9 mouse cellular contexts compared by ENCODE assay signal in genomic region chr2:10153201-10154075, GRCm38 (mm10). TPM values are rescaled to one million over a fixed set of nuclear protein-coding genes. Genes with fewer than 3 reads are reported as not detected.
DNase-seq lines count a peak whose midpoint lies in the region; ATAC-seq and TF ChIP-seq lines count a peak whose summit lies in the region.
"Had no signal": no experiment of that assay in that cellular context is flagged by ENCODE, and none has a peak within 500 bp of the region (broad histone marks: within the 10 kb centered on the region; RNA-seq: fewer than 3 reads in every experiment).

Itih5 (plus strand) TSS chr2:10153571.

- no peaks in the 10 kb centered on the region for H3K36me3 ChIP-seq in erythroblast, embryonic 14.5 days (ENCODE audit: control insufficient read depth)
- no peaks in the 10 kb centered on the region for H3K36me3 ChIP-seq in intestine, embryonic 16.5 days (ENCODE audit: control insufficient read depth, insufficient read depth, low read length)
- no peaks in the 10 kb centered on the region for H3K36me3 ChIP-seq in limb, embryonic 15.5 days
- H3K36me3 ChIP-seq in midbrain, embryonic 15.5 days (replicated peaks), result no peaks in the 10 kb centered on the region
- no peaks in the 10 kb centered on the region for H3K36me3 ChIP-seq in testis, adult 2 months (ENCODE audit: control insufficient read depth, insufficient read depth, low read length)

- H3K4me3 ChIP-seq in erythroblast, embryonic 14.5 days (replicated peaks), result peak within 1 kb of the TSS; percentile 53
- H3K4me3 ChIP-seq in intestine, embryonic 16.5 days (ENCODE audit: low read length), result peak within 1 kb of the TSS; percentile 60
- H3K4me3 ChIP-seq in limb, embryonic 15.5 days, result peak within 1 kb of the TSS; percentile 46
- peak within 1 kb of the TSS; percentile 35 for H3K4me3 ChIP-seq in midbrain, embryonic 15.5 days
- H3K4me3 ChIP-seq in testis, adult 2 months (ENCODE audit: control insufficient read depth, low read depth, low read length), result peak within 1 kb of the TSS; percentile 84

- 8% methylated on average over 27 of the region's 27 CpGs for WGBS in intestine, embryonic 16.5 days
- whole genome bisulfite sequencing in limb, embryonic 15.5 days, result 7% methylated on average over 27 of the region's 27 CpGs
- WGBS in midbrain, embryonic 15.5 days, result 7% methylated on average over 27 of the region's 27 CpGs

- no peaks in the 10 kb centered on the region for H3K9me3 ChIP-seq in erythroblast, embryonic 14.5 days (ENCODE audit: control insufficient read depth, low read length)
- H3K9me3 ChIP-seq in intestine, embryonic 16.5 days (ENCODE audit: control insufficient read depth, low read length), result no peaks in the 10 kb centered on the region
- H3K9me3 ChIP-seq in limb, embryonic 15.5 days, result no peaks in the 10 kb centered on the region
- no peaks in the 10 kb centered on the region for H3K9me3 ChIP-seq in midbrain, embryonic 15.5 days

- ATAC-seq in erythroblast, adult 5-6 weeks (replicated peaks; ENCODE audit: low FRiP score, poor library complexity, severe bottlenecking), result no peak; the same call in 1 of the 2 replicates
- peak; percentile 93 for ATAC-seq in intestine, embryonic 16.5 days
- ATAC-seq in limb, embryonic 15.5 days (ENCODE audit: insufficient number of reproducible peaks, low FRiP score, low TSS enrichment, low read depth), result peak; percentile 30; the same call in 1 of the 2 replicates
- ATAC-seq in midbrain, embryonic 15.5 days (replicated peaks), result peak; percentile 60; the same call in 1 of the 2 replicates

- H3K4me2 ChIP-seq in intestine, embryonic 16.5 days (ENCODE audit: low read depth, low read length), result peak within 1 kb of the TSS; percentile 69
- peak within 1 kb of the TSS; percentile 80 for H3K4me2 ChIP-seq in limb, embryonic 15.5 days
- peak within 1 kb of the TSS; percentile 86 for H3K4me2 ChIP-seq in midbrain, embryonic 15.5 days

- TF ChIP-seq CTCF in testis, adult 2 months (IDR thresholded peaks at IDR 0.05; ENCODE audit: control insufficient read depth, insufficient read depth, insufficient replicate concordance, low read depth, low read length), result no peak

- peak; percentile 39 for DNase-seq in c-Kit-positive CD71-positive TER-119-positive erythroid progenitor cells, embryonic 14.5 days (ENCODE audit: low spot score)
- DNase-seq in gastrocnemius, postnatal 36 days, result peak; percentile 31 to 37

- H3K9ac ChIP-seq in intestine, embryonic 16.5 days (ENCODE audit: low read depth, low read length), result peak within 1 kb of the TSS; percentile 74
- H3K9ac ChIP-seq in limb, embryonic 15.5 days, result peak within 1 kb of the TSS; percentile 39; the same call in 1 of the 2 replicates
- H3K9ac ChIP-seq in midbrain, embryonic 15.5 days, result no peak within 1 kb of the TSS; the same call in 1 of the 2 replicates

- TF ChIP-seq POLR2A in testis, adult 2 months (IDR thresholded peaks at IDR 0.05; ENCODE audit: control insufficient read depth, low read depth, low read length), result no peak

- peak within 1 kb of the TSS; percentile 41; the same call in 1 of the 2 replicates for H3K27ac ChIP-seq in intestine, embryonic 16.5 days (ENCODE audit: low read length)
- no peak within 1 kb of the TSS for H3K27ac ChIP-seq in limb, embryonic 15.5 days
- H3K27ac ChIP-seq in midbrain, embryonic 15.5 days, result no peak within 1 kb of the TSS
- no peak within 1 kb of the TSS for H3K27ac ChIP-seq in testis, adult 2 months (ENCODE audit: control insufficient read depth, insufficient read depth, low read depth, low read length)

- peaks cover 9% of the 10 kb centered on the region for H3K4me1 ChIP-seq in erythroblast, embryonic 14.5 days (ENCODE audit: control insufficient read depth)
- H3K4me1 ChIP-seq in intestine, embryonic 16.5 days (ENCODE audit: control insufficient read depth, insufficient read depth, low read length), result peaks cover 13% of the 10 kb centered on the region
- peaks cover 15% of the 10 kb centered on the region for H3K4me1 ChIP-seq in limb, embryonic 15.5 days
- peaks cover 5% of the 10 kb centered on the region for H3K4me1 ChIP-seq in midbrain, embryonic 15.5 days
- peaks cover 12% of the 10 kb centered on the region for H3K4me1 ChIP-seq in testis, adult 2 months (ENCODE audit: control insufficient read depth, insufficient read depth, low read length)

- H3K27me3 ChIP-seq in erythroblast, embryonic 14.5 days (ENCODE audit: control insufficient read depth), result no peaks in the 10 kb centered on the region
- no peaks in the 10 kb centered on the region for H3K27me3 ChIP-seq in intestine, embryonic 16.5 days (replicated peaks; ENCODE audit: control insufficient read depth, insufficient read depth, low read length)
- H3K27me3 ChIP-seq in limb, embryonic 15.5 days, result no peaks in the 10 kb centered on the region
- H3K27me3 ChIP-seq in midbrain, embryonic 15.5 days (replicated peaks), result no peaks in the 10 kb centered on the region
- H3K27me3 ChIP-seq in testis, adult 2 months (ENCODE audit: control insufficient read depth, insufficient read depth, low read length), result no peaks in the 10 kb centered on the region

- intact Hi-C loops in gastrocnemius, postnatal 36 days (cut with DNase I), result no loop called here

RNA-seq across cellular contexts. Expression of gene Itih5, which starts in this region (rescaled TPM):
- polyA plus RNA-seq in erythroblast, embryonic 14.5 days (2012), result not detected in 2 replicates
- total RNA-seq in erythroblast, adult 5-6 weeks (2015; ENCODE audit: low replicate concordance), result 2.9 and 5.0 TPM in 2 replicates
- 1.9 and 2.2 TPM in 2 replicates for total RNA-seq in erythroblast, adult 5-6 weeks (2017; ENCODE audit: low replicate concordance)
- total RNA-seq in gastrocnemius, postnatal 36 days (2021), result 10 to 100 TPM; 13.0 to 14.2 TPM
- 12.5 and 12.6 TPM in 2 replicates for polyA plus RNA-seq in intestine, embryonic 16.5 days (2015; fragmentation: Nextera tagmentation; extraction: Ambion mirVana)
- 17.8 and 26.2 TPM in 2 replicates for polyA plus RNA-seq in limb, embryonic 15.5 days (2015; fragmentation: Nextera tagmentation; extraction: Ambion mirVana)
- polyA plus RNA-seq in midbrain, embryonic 15.5 days (2015; fragmentation: Nextera tagmentation; extraction: Ambion mirVana), result 7.3 and 9.2 TPM in 2 replicates
- polyA plus RNA-seq in testis, adult 2 months (2012; rRNA removed), result 2.0 and 2.7 TPM in 2 replicates
- polyA plus RNA-seq: C2C12 had no signal
